Mouse (Mus musculus): Measurements from ENCODE around the gene Safb.

DNA sequence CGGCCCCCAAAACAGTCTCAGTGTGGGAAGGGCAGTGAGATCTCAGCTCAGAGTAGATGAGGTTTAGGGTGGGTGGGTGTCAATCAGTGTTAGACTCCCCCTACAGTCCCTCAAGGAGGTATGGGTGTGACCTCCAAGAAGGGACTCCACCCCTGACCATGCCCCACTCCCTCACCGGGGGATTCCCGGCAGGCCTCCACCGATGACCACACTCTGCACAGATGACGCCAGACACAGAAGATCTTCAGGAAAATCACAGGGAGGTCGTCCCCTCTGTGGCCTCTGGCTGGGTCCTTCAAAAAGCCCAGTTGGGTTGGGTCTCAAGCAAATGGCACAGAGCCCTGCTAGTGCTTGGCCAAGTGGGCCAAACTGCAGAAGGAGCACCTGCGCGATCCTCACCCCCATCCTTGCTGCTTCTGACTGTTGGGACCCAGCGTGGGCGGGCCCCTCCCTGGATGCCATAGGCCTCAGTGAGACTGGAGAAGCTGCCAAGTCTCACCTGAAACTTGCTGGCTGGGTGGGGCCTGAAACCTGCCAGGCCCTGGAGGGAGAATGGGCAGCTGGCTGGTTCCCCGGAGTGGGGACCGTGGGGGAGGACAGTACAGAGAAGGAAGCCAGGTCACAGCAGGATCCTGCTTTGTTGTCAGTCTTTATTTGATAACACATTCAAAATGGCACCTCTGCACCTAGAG, 33.7 kb upstream of the Safb start:
- TF ChIP-seq POLR2A (IDR thresholded peaks at IDR 0.05; ENCODE audit: extremely low read depth, insufficient read depth, low read length) (no peak), CTCF (IDR thresholded peaks at IDR 0.05; ENCODE audit: low read depth, low read length) (no peak)

All from liver, adult 2 months (tissue).